Mouse (Mus musculus): ENCODE measurements around the gene Tma7.

DNA sequence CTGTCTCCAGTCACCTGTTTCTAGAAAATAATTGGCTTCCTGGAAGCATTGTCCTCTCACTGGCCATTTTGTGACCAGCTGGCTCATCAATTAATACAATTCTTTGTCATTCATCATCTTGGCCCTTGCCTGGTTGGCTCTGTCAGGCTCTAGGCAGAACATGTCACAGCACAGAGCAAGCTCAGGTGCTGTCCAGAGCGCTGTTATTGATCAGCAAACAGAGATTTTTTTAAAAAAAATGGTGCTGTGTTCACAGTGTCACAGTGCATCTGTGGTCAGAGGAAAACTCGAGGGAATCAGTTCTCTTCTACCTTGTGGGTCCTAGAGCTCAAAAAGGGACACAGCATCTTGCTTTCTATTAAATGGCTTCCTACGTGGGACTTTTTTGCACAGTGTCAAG, 43.1 kb upstream of the Tma7 start:
- TF ChIP-seq TAL1 (IDR thresholded peaks at IDR 0.05; ENCODE audit: low read length) = no peak
- no peak for TF ChIP-seq GATA1 (IDR thresholded peaks at IDR 0.05; ENCODE audit: low read length)

Measured in erythroblast, embryonic 14.5 days (primary cell).